Mouse (Mus musculus): Measurements from ENCODE around the gene Slc16a12. TPM values are rescaled to one million over a fixed set of nuclear protein-coding genes. Genes with fewer than 3 reads are reported as not detected.

The Slc16a12 gene
- polyA plus RNA-seq, 1 experiment from 2014 or later: 5.3 TPM

DNA sequence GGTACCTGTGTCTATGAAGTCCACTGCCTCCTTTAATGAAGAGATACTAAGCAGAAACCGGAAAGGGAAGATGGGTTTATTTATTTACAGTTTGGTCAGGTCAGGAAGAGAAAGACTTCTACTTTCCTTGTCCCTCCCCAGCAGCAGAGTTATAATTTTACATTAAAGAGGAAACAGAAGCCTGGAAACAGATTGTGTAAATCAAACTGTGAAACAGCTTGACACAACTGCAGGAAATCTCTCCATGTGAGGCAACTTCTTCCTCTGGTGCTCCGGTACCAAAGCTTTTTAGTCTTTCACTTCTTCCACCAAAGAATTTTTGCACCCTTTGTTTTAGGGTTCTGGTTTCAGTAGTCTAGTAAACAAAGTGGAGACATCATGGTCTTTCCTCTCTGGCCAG is 113.6 kb downstream of the Slc16a12 start:
- Histone ChIP-seq H3K4me3 (ENCODE audit: low read depth, low read length) (no peak overlapping the region), H3K9ac (ENCODE audit: low read depth, low read length) (no peak overlapping the region), H3K27ac (ENCODE audit: low read depth, low read length) (no peak overlapping the region), H3K4me1 (replicated peaks; ENCODE audit: control insufficient read depth, insufficient read depth, low read length) (no peaks in the 10 kb centered on the region), H3K36me3 (ENCODE audit: control insufficient read depth, insufficient read depth) (no peaks in the 10 kb centered on the region), H3K9me3 (ENCODE audit: control insufficient read depth) (no peaks in the 10 kb centered on the region), H3K4me2 (replicated peaks; ENCODE audit: low read depth) (no peak overlapping the region), H3K27me3 (replicated peaks; ENCODE audit: control insufficient read depth, insufficient read depth, low read length) (no peaks in the 10 kb centered on the region)
- 61% methylated on average over 2 of the region's 2 CpGs for WGBS
- no peak for TF ChIP-seq CTCF (IDR thresholded peaks at IDR 0.05; ENCODE audit: low read depth)
- ATAC-seq: no peak

DNA sequence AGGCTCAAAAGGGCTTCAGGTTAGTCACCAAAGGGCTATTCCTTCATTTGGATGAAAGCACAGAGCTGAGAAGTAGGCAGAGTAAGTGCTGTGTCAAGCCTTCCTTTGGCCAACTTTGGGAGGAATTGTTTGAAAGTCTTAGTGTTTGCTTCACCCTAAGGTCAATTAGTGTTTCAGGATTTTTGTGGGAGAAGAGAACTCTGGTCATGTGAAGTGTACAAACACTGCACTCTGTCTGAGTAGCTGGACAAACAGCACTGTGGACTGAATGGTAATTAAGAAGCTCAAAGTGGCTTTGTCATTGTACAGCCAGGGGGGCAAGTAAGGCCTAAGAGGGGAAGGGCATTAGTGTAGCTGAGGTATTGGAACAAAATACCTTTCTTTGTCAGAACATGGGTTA is 115.6 kb downstream of the Slc16a12 start:
- H3K27me3 ChIP-seq (replicated peaks; ENCODE audit: control insufficient read depth, insufficient read depth, low read length): no peaks in the 10 kb centered on the region
- H3K4me1 ChIP-seq (replicated peaks; ENCODE audit: control insufficient read depth, insufficient read depth, low read length): no peaks in the 10 kb centered on the region
- H3K9me3 ChIP-seq (ENCODE audit: control insufficient read depth): no peaks in the 10 kb centered on the region
- H3K27ac ChIP-seq (ENCODE audit: low read depth, low read length): no peak overlapping the region
- no peak for ATAC-seq
- no peak overlapping the region for H3K9ac ChIP-seq (ENCODE audit: low read depth, low read length)
- no peak overlapping the region for H3K4me3 ChIP-seq (ENCODE audit: low read depth, low read length)
- TF ChIP-seq CTCF (IDR thresholded peaks at IDR 0.05; ENCODE audit: low read depth): no peak
- H3K4me2 ChIP-seq (replicated peaks; ENCODE audit: low read depth): no peak overlapping the region
- H3K36me3 ChIP-seq (ENCODE audit: control insufficient read depth, insufficient read depth): no peaks in the 10 kb centered on the region

DNA sequence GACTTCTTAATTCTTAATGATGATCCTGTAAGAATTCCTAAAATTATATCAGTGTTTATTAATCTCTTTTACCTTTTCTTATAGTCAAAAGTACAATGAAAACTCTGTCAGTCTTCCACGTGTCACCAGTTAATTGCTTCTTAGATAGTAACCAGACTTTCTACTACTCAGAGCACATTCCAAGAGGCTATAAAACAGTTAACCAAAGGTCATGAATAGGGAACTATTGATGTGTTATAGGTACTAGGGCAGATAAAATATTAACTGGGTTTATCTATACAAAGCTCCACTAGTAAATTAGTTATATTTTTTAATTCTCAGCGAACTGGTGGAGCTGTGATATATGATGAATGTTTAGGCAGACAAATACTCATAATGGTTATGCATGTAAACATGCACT is 119.6 kb downstream of the Slc16a12 start:
- H3K4me2 ChIP-seq (replicated peaks; ENCODE audit: low read depth): peak overlapping the region; percentile 57; the same call in 1 of the 2 replicates
- peak; percentile 78 for ATAC-seq

DNA sequence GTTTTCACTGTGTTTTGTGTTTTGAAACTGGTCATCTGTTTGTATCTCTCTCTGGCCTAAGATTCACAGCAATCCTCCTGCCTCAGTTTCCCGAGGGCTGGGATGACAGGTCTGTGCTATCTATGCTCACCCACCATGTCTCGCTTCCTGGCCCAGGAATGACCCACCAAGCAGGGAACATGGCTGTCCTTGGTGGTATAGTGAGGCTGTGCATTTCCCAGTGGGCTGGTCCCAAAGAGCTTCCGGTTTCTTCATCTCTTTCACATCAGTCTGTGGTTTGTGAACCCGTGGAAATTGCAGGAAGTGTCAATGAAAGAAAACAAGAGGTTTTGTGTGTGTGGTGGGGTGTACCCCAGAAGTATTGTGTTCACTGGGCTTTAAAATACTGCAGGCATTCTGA is 122.4 kb downstream of the Slc16a12 start:
- 79% methylated on average over 4 of the region's 4 CpGs for WGBS
- H3K4me3 ChIP-seq (ENCODE audit: low read depth, low read length): no peak overlapping the region
- no peak overlapping the region for H3K27ac ChIP-seq (ENCODE audit: low read depth, low read length)
- TF ChIP-seq CTCF (IDR thresholded peaks at IDR 0.05; ENCODE audit: low read depth): no peak
- peak overlapping the region; percentile 41 for H3K4me2 ChIP-seq (replicated peaks; ENCODE audit: low read depth)
- H3K27me3 ChIP-seq (replicated peaks; ENCODE audit: control insufficient read depth, insufficient read depth, low read length): no peaks in the 10 kb centered on the region
- no peaks in the 10 kb centered on the region for H3K9me3 ChIP-seq (ENCODE audit: control insufficient read depth)
- H3K36me3 ChIP-seq (ENCODE audit: control insufficient read depth, insufficient read depth): peaks cover 3% of the 10 kb centered on the region; the same call in 1 of the 2 replicates
- no peaks in the 10 kb centered on the region; the same call in 1 of the 2 replicates for H3K4me1 ChIP-seq (replicated peaks; ENCODE audit: control insufficient read depth, insufficient read depth, low read length)
- no peak for ATAC-seq
- H3K9ac ChIP-seq (ENCODE audit: low read depth, low read length): no peak overlapping the region

More for the DNA sequence above, 119.6 kb downstream of the Slc16a12 start:
- Histone ChIP-seq H3K4me3 (ENCODE audit: low read depth, low read length) (peak overlapping the region; percentile 39; the same call in 1 of the 2 replicates), H3K9me3 (ENCODE audit: control insufficient read depth) (no peaks in the 10 kb centered on the region), H3K36me3 (ENCODE audit: control insufficient read depth, insufficient read depth) (peaks cover 3% of the 10 kb centered on the region; the same call in 1 of the 2 replicates), H3K27me3 (replicated peaks; ENCODE audit: control insufficient read depth, insufficient read depth, low read length) (no peaks in the 10 kb centered on the region), H3K27ac (ENCODE audit: low read depth, low read length) (0 out of 2 replicates have a peak overlapping the region, but pooled peaks have one; percentile 57), H3K9ac (ENCODE audit: low read depth, low read length) (no peak overlapping the region), H3K4me1 (replicated peaks; ENCODE audit: control insufficient read depth, insufficient read depth, low read length) (no peaks in the 10 kb centered on the region; the same call in 1 of the 2 replicates)
- 30% methylated on average over 2 of the region's 2 CpGs for WGBS
- TF ChIP-seq CTCF (IDR thresholded peaks at IDR 0.05; ENCODE audit: low read depth): no peak

DNA sequence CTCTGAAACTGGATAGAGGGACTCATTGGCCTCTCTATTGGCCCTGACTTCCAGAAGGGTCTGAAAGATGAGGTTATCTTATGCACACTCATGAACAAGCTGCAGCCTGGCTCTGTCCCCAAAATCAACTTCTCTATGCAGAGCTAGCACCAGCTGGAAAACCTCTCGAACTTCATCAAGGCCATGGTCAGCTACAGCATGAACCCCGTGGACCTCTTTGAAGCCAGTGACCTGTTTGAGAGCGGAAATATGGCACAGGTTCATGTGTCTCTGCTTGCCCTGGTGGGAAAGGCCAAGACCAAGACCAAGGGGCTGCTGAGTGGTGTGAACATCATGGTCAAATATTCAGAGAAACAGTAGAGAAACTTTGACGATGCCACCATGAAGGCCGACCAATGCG is 123.3 kb downstream of the Slc16a12 start:
- H3K4me2 ChIP-seq (replicated peaks; ENCODE audit: low read depth): peak overlapping the region; percentile 41
- no peak overlapping the region for H3K4me3 ChIP-seq (ENCODE audit: low read depth, low read length)
- WGBS: 92% methylated on average over 6 of the region's 6 CpGs
- no peak for TF ChIP-seq CTCF (IDR thresholded peaks at IDR 0.05; ENCODE audit: low read depth)
- H3K9me3 ChIP-seq (ENCODE audit: control insufficient read depth): no peaks in the 10 kb centered on the region
- no peak overlapping the region for H3K27ac ChIP-seq (ENCODE audit: low read depth, low read length)
- H3K9ac ChIP-seq (ENCODE audit: low read depth, low read length): no peak overlapping the region
- H3K36me3 ChIP-seq (ENCODE audit: control insufficient read depth, insufficient read depth): peaks cover 3% of the 10 kb centered on the region; the same call in 1 of the 2 replicates
- H3K27me3 ChIP-seq (replicated peaks; ENCODE audit: control insufficient read depth, insufficient read depth, low read length): no peaks in the 10 kb centered on the region
- H3K4me1 ChIP-seq (replicated peaks; ENCODE audit: control insufficient read depth, insufficient read depth, low read length): no peaks in the 10 kb centered on the region; the same call in 1 of the 2 replicates
- ATAC-seq: no peak

DNA sequence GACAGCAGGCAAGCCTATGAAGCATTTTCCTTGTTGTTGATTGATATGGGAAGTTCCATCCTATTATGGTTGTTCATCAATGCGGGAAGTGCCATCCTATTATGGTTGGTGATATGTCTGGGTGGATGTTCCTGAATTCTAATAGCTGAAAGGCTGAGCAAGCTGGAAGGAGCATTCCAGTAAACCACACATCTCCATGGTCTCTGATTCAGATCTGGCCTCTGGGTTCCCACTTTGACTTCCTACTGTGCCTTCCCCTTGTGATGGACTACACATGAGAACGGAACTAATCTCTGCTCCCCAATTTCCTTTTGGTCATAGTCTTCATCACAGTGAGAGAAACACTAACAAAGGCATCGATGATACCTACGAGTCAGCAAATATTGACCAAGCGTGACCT is 126.2 kb downstream of the Slc16a12 start:
- no peak for ATAC-seq
- no peak for TF ChIP-seq CTCF (IDR thresholded peaks at IDR 0.05; ENCODE audit: low read depth)
- no peak overlapping the region for H3K27ac ChIP-seq (ENCODE audit: low read depth, low read length)
- no peak overlapping the region for H3K4me2 ChIP-seq (replicated peaks; ENCODE audit: low read depth)
- 75% methylated on average over 5 of the region's 5 CpGs for WGBS
- H3K9ac ChIP-seq (ENCODE audit: low read depth, low read length): no peak overlapping the region
- H3K4me3 ChIP-seq (ENCODE audit: low read depth, low read length): no peak overlapping the region
- no peaks in the 10 kb centered on the region for H3K9me3 ChIP-seq (ENCODE audit: control insufficient read depth)
- H3K27me3 ChIP-seq (replicated peaks; ENCODE audit: control insufficient read depth, insufficient read depth, low read length): no peaks in the 10 kb centered on the region
- peaks cover 3% of the 10 kb centered on the region; the same call in 1 of the 2 replicates for H3K36me3 ChIP-seq (ENCODE audit: control insufficient read depth, insufficient read depth)
- no peaks in the 10 kb centered on the region; the same call in 1 of the 2 replicates for H3K4me1 ChIP-seq (replicated peaks; ENCODE audit: control insufficient read depth, insufficient read depth, low read length)

Small RNA genes within 50 kb of the gene (microRNA-seq; reads per million reads assigned to microRNA genes)
- gene Gm27476: not detected

Other genes with a start within 250 kb of the Slc16a12 start
- 191 and 206 TPM in 2 replicates for gene Lipa, start 219.8 kb downstream of the Slc16a12 start, polyA plus RNA-seq (2015; fragmentation: Nextera tagmentation; extraction: Ambion mirVana)
- 13.1 and 15.1 TPM in 2 replicates for gene Ifit2, start 196.6 kb downstream of the Slc16a12 start, polyA plus RNA-seq (2015; fragmentation: Nextera tagmentation; extraction: Ambion mirVana)
- gene Ifit3, start 163.8 kb downstream of the Slc16a12 start, polyA plus RNA-seq (2015; fragmentation: Nextera tagmentation; extraction: Ambion mirVana): 43.5 and 50.2 TPM in 2 replicates
- 18.8 and 19.4 TPM in 2 replicates for gene Ifit1bl1, start 145.3 kb downstream of the Slc16a12 start, polyA plus RNA-seq (2015; fragmentation: Nextera tagmentation; extraction: Ambion mirVana)
- gene Ifit3b, start 139.3 kb downstream of the Slc16a12 start, polyA plus RNA-seq (2015; fragmentation: Nextera tagmentation; extraction: Ambion mirVana): 2.2 and 2.3 TPM in 2 replicates
- gene Ifit1bl2, start 106.5 kb downstream of the Slc16a12 start, polyA plus RNA-seq (2015; fragmentation: Nextera tagmentation; extraction: Ambion mirVana): 128 and 134 TPM in 2 replicates
- gene Ifit1, start 106.4 kb downstream of the Slc16a12 start, polyA plus RNA-seq (2015; fragmentation: Nextera tagmentation; extraction: Ambion mirVana): 87.0 and 90.6 TPM in 2 replicates
- gene Pank1, start 132.2 kb upstream of the Slc16a12 start, polyA plus RNA-seq (2015; fragmentation: Nextera tagmentation; extraction: Ambion mirVana): 3.7 and 4.4 TPM in 2 replicates
- gene Kif20b, start 175.1 kb upstream of the Slc16a12 start, polyA plus RNA-seq (2015; fragmentation: Nextera tagmentation; extraction: Ambion mirVana): 13.4 and 16.9 TPM in 2 replicates

Data from intestine, postnatal 0 days (tissue).